Mouse (Mus musculus): ENCODE results near the gene Lsm2. TPM values are rescaled to one million over a fixed set of nuclear protein-coding genes. Genes with fewer than 3 reads are reported as not detected.
"Not testable (repeated sequence)": the region's sequence is repeated elsewhere in the genome, so short reads cannot be mapped to it uniquely, and the experiment has no call there.

Gene Lsm2
- polyA plus RNA-seq, 1 experiment = 37.1 TPM

DNA sequence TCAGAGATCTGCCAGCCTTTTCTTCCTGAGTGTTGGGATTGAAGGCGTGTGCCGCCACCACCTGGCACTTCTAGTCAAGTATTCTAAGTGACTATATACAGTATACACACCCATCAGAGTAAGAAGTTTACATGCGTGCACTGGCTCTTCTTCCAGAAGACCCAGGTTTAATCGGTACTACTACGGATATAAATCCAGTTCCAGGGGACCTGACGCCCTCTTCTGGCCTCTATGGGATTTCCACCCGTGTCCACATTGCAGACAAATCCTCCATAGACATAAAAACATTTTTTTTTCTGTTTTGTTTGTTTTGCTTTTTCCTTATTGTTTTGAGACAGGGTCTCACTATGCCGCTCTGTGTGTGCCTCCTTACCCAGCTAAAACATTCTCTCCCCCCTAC, 34.1 kb upstream of the Lsm2 start:
- peak; percentile 22 for TF ChIP-seq CTCF (IDR thresholded peaks at IDR 0.05; ENCODE audit: low read depth, low read length)
- TF ChIP-seq POLR2A (IDR thresholded peaks at IDR 0.05; ENCODE audit: borderline replicate concordance, low read depth, low read length) = no peak
- H3K4me3 ChIP-seq (ENCODE audit: insufficient read depth, low read length) = no peak overlapping the region
- H3K4me1 ChIP-seq (ENCODE audit: control insufficient read depth, insufficient read depth, low read length) = peaks cover 2% of the 10 kb centered on the region; the same call in 1 of the 2 replicates
- no peak overlapping the region for H3K27ac ChIP-seq (ENCODE audit: insufficient read depth, low read depth, low read length)

DNA sequence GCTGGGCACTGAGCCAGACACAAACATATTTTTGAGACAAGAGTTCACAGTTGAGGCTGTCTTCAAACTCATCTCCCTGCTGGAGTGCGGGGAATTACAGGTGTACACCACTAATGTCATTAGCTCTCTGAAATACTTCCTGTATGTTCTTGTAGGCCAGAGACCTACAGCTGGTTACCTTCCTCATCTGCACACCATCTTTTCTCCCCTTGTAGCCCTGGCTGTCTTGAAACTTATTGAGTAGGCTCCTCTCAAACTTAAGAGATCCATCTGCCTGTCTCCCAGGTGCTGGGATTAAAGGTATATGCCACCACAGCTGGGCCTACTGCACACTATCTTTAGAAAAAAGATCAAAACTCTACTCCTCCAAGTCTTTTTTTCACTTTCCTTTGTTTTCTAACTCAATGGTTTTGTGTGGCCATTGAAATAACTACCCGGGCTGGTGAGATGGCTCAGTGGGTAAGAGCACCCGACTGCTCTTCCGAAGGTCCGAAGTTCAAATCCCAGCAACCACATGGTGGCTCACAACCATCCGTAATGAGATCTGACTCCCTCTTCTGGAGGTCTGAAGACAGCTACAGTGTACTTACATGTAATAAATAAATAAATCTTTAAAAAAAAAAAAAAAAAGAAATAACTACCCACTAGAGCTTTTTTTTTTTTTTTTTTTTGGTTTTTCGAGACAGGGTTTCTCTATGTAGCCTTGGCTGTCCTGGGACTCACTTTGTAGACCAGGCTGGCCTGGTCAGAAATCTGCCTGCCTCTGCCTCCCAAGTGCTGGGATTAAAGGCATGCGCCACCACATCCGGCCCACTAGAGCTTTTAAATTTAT, 32.7 kb upstream of the Lsm2 start:
- not testable (repeated sequence) for H3K4me1 ChIP-seq (ENCODE audit: control insufficient read depth, insufficient read depth, low read length); H3K27ac ChIP-seq (ENCODE audit: insufficient read depth, low read depth, low read length); H3K4me3 ChIP-seq (ENCODE audit: insufficient read depth, low read length)

DNA sequence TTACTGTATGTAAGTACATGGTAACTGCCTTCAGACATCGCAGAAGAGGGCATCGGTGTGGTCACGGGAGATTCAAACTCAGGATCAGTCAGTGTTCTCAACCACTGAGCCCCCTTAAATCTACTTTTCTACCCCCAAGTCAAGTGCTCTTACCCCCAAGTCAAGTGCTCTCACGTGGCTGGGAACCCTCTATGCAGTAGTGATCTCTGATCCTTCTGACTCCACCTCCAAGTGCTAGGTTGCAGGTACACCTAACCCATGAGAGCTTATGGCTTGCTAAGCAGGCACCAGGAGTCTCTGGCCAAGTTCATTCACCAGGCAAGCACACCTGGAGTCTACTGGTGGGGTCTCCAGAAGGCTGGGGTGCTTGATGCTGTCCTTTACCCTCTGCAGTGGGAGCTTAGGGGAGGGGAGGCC, 32.1 kb upstream of the Lsm2 start:
- Histone ChIP-seq H3K4me3 (ENCODE audit: insufficient read depth, low read length) (no peak overlapping the region), H3K4me1 (ENCODE audit: control insufficient read depth, insufficient read depth, low read length) (no peaks in the 10 kb centered on the region), H3K27ac (ENCODE audit: insufficient read depth, low read depth, low read length) (no peak overlapping the region)
- TF ChIP-seq CTCF (IDR thresholded peaks at IDR 0.05; ENCODE audit: low read depth, low read length) = no peak
- no peak for TF ChIP-seq POLR2A (IDR thresholded peaks at IDR 0.05; ENCODE audit: borderline replicate concordance, low read depth, low read length)

DNA sequence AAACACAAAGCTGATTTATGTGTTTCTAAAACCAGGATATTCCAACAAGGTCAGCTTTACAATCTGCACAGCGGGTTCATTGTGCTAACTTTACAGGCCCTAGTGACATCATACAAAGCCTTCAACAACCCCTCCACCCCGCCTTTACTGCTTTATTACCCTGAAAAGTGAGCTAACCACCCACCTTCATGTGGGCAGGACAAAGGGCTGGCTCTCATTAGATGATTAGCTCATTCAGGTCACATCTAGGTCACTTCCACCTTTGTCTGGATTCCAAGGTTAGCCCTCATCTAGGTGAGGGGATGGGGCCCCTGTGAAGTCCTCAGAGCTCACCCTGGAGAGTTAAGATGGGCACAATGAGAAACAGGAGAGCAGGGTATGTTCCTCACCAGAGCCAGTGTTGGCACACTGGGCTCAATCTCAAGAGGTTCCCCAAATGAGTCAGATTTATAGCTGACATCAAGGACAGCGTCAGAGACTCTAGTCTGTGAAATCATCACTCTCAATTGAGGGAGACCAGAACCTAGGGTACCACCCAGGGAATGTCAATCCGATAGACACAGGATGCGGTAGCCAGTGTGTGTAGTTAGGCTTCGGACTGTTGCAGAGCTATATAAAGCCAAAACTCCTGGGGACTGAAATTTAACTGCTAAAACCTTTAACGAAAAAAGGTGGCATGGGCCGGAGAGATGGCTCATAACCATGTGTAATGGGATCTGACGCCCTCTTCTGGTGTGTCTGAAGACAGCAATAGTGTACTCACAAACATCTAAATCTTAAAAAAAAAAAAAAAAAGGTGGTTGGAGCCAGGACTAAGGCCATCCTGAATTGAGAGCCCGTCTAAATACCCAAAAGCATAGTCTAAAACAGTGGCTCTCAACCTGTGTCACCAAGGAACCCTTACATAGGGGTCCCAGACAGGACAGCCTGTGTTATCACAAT, 30.9 kb upstream of the Lsm2 start:
- no peaks in the 10 kb centered on the region for H3K4me1 ChIP-seq (ENCODE audit: control insufficient read depth, insufficient read depth, low read length)
- TF ChIP-seq POLR2A (IDR thresholded peaks at IDR 0.05; ENCODE audit: borderline replicate concordance, low read depth, low read length) = no peak
- no peak for TF ChIP-seq CTCF (IDR thresholded peaks at IDR 0.05; ENCODE audit: low read depth, low read length)
- peak overlapping the region; percentile 76 for H3K27ac ChIP-seq (ENCODE audit: insufficient read depth, low read depth, low read length)
- H3K4me3 ChIP-seq (ENCODE audit: insufficient read depth, low read length) = peak overlapping the region; percentile 89

DNA sequence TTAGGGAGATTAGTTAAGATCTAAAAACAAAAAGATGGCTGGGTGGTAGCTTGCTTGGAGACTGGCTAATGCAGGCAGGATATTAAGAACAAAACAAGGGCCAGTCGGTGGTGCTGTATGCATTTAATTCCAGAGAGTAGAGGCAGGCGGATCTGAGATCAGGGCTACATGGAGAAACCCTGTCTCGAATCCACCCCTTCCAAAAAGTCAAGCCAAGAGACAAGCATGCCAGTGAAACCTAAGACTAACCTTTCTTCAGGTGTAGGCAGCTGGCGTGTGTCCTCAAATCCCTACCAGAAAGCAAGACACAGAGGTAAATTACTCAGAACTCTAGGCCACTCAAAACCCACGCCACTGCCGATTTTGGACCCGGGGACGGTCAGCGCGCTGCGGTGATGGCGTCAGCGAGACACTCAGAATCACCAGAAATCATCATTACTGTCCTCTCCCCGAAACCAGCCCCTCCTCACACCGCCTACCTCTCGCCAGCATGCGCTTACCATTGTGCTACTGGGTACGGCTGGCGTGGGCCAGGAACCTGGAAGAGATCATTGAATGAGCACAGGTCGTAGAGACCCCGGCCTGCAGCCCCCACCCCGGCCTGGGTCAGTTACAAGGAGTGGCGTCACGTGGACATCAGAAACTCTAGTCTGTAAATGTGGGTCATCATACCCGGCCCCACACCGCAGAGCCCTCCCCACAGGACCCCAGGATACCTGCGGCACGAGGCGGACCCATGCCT, 29.9 kb upstream of the Lsm2 start:
- no peaks in the 10 kb centered on the region for H3K4me1 ChIP-seq (ENCODE audit: control insufficient read depth, insufficient read depth, low read length)
- H3K27ac ChIP-seq (ENCODE audit: insufficient read depth, low read depth, low read length) = peak overlapping the region; percentile 76
- H3K4me3 ChIP-seq (ENCODE audit: insufficient read depth, low read length) = peak overlapping the region; percentile 89
- no peak for TF ChIP-seq POLR2A (IDR thresholded peaks at IDR 0.05; ENCODE audit: borderline replicate concordance, low read depth, low read length)
- no peak for TF ChIP-seq CTCF (IDR thresholded peaks at IDR 0.05; ENCODE audit: low read depth, low read length)

DNA sequence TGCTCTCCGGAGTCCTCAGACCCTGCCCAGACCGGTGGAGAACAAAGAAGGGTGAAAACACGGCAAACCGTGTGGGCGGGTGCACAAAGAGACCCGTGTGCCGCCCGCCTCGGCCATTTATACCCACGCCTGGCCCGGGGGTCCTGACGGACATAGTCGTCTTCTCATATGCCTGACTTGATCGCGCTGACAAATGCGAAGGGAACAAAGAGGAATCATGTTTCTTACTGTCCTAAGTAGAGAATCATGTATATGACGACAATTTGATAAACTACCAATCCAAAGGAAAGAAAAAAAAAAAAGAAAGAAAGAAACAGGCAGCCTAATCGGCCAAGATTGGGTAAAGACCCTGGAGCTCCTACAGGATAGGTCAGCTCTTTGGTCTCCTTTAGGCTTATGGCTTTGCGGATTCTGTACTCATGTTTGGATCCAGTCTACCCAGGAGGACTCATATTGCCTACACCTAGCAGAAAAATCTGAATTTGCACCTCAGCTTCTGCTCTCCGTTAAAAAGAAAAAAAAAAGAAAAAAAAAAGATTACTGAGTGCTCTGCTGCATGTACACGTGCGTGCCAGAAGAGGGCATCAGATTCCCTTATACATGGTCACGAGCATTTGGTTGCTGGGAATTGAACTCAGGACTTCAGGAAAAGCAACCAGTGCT, 29.2 kb upstream of the Lsm2 start:
- Histone ChIP-seq H3K4me3 (ENCODE audit: insufficient read depth, low read length) (peak overlapping the region; percentile 89), H3K27ac (ENCODE audit: insufficient read depth, low read depth, low read length) (peak overlapping the region; percentile 76), H3K4me1 (ENCODE audit: control insufficient read depth, insufficient read depth, low read length) (no peaks in the 10 kb centered on the region)
- peak; percentile 90; the same call in 1 of the 2 replicates for TF ChIP-seq POLR2A (IDR thresholded peaks at IDR 0.05; ENCODE audit: borderline replicate concordance, low read depth, low read length)
- TF ChIP-seq CTCF (IDR thresholded peaks at IDR 0.05; ENCODE audit: low read depth, low read length) = no peak

DNA sequence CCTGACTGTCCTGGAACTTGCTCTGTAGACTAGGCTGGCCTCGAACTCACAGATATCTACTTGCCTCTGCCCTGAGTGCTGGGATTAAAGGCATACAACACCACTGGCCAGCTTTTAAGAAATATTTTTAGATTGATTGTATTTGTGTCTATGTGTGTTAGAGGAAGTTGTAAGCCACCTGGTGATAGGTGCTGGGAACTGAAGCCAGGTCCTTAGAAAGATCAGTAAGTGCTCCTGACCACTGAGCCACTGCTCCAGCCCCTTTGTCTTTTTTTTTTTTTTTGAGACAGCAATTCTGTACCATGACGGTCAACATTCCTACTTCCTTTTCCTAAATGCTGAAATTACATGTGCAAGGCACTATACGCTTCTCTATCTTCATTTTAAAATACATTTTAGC, 28.4 kb upstream of the Lsm2 start:
- H3K4me3 ChIP-seq (ENCODE audit: insufficient read depth, low read length) = peak overlapping the region; percentile 89
- H3K27ac ChIP-seq (ENCODE audit: insufficient read depth, low read depth, low read length) = peak overlapping the region; percentile 76; the same call in 1 of the 2 replicates
- TF ChIP-seq CTCF (IDR thresholded peaks at IDR 0.05; ENCODE audit: low read depth, low read length) (no peak), POLR2A (IDR thresholded peaks at IDR 0.05; ENCODE audit: borderline replicate concordance, low read depth, low read length) (no peak)
- no peaks in the 10 kb centered on the region for H3K4me1 ChIP-seq (ENCODE audit: control insufficient read depth, insufficient read depth, low read length)

DNA sequence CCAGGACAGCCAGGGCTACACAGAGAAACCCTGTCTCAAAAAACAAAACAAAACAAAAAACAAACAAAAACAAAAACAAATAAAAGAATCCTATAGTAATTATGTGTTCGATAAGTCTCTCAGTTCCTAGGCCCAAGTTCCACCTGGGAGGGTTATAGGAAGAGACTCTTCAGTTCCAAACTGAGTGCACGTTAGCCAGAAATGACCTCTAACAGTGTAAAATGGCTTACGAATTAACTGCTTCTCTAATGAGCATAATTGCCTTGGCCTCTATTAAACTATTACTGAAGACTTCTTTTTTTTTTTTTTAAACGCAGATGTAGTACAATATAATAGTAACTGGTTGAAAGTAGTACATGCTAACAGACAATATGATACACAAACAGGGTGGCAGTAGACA, 27.8 kb upstream of the Lsm2 start:
- no peak overlapping the region for H3K4me3 ChIP-seq (ENCODE audit: insufficient read depth, low read length)
- no peak for TF ChIP-seq POLR2A (IDR thresholded peaks at IDR 0.05; ENCODE audit: borderline replicate concordance, low read depth, low read length)
- no peak for TF ChIP-seq CTCF (IDR thresholded peaks at IDR 0.05; ENCODE audit: low read depth, low read length)
- no peaks in the 10 kb centered on the region for H3K4me1 ChIP-seq (ENCODE audit: control insufficient read depth, insufficient read depth, low read length)
- no peak overlapping the region for H3K27ac ChIP-seq (ENCODE audit: insufficient read depth, low read depth, low read length)

DNA sequence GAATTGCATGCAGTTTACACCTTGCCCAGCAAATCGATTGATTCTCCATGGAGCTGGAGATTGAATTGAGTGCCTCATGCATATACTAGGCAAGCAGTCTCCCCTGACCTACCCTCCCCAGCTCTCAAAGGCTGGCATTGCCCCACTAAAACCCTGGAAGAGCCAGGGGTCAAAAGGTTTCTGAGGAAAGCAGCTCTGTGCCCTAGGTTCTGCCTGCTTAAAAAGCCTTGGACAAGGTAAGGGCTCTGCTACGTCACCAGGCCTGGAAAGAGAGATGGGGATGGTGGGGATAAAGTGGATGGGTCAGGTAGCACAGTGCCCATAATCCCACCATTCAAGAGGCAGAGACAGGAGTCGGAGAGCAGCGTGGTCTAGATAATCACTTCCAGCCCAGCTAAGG, 26.8 kb upstream of the Lsm2 start:
- TF ChIP-seq POLR2A (IDR thresholded peaks at IDR 0.05; ENCODE audit: borderline replicate concordance, low read depth, low read length) = no peak
- TF ChIP-seq CTCF (IDR thresholded peaks at IDR 0.05; ENCODE audit: low read depth, low read length) = no peak
- H3K27ac ChIP-seq (ENCODE audit: insufficient read depth, low read depth, low read length) = no peak overlapping the region
- no peak overlapping the region for H3K4me3 ChIP-seq (ENCODE audit: insufficient read depth, low read length)
- no peaks in the 10 kb centered on the region for H3K4me1 ChIP-seq (ENCODE audit: control insufficient read depth, insufficient read depth, low read length)
